Mouse (Mus musculus) bone marrow, adult 2 months (tissue): Measurements from ENCODE around the gene Olfr131.

Experiments
- CTCF ChIP-seq: fragments of 200-500 bp; IDR thresholded peaks from 2 replicates; pipeline ENCODE4 v1.5.1; 2011; ENCODE audit warnings: low read length, control low read depth; ENCODE audit not compliant: control insufficient read depth, insufficient read depth
- POLR2A ChIP-seq: fragments of 200-500 bp; IDR thresholded peaks from 2 replicates; pipeline ENCODE4 v1.6.1; 2011; ENCODE audit warnings: low read depth, mild to moderate bottlenecking, control low read depth, low read length, borderline replicate concordance; ENCODE audit not compliant: control insufficient read depth

DNA sequence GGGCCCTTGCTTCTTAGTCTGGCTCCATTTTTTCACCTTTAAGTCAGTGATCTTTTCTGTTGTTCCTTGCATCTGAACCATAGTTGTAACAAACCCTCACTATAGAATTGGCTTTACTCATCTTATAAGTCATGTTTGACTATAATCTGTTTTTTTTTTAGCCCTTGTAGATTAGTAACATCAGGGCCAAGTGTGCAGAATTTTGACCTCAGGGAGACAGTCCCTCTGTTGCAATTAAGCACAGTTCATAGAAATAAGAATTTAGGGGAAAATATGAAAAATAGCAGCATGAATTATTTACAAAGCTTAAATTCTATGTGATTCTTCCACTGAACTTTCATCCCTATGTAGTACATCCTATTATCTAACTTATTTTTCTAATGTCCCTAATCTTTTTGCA is at the start of gene Olfr131:
- TF ChIP-seq CTCF (no peak), POLR2A (no peak)
